Mouse (Mus musculus) lung, embryonic 16.5 days (tissue): ENCODE data around the gene Nipsnap3a. TPM values are rescaled to one million over a fixed set of nuclear protein-coding genes. Genes with fewer than 3 reads are reported as not detected.

Source experiments
- ATAC-seq: fragments of 200-750 bp; cut with Nextera tagmentation; 2 replicates; pipeline ENCODE4 v1.8.0; 2017; ENCODE audit warnings: low read depth, mild to moderate bottlenecking, moderate library complexity
- H3K27ac ChIP-seq: fragments of 300-500 bp; sonication (generic); 2 replicates; pipeline ENCODE4 v1.5.1; 2014; ENCODE audit warnings: mild to moderate bottlenecking, control low read depth, low read length
- H3K27me3 ChIP-seq: fragments of 300-500 bp; sonication (generic); 2 replicates; pipeline ENCODE4 v1.6.1; 2014; ENCODE audit warnings: low read depth, low read length, mixed read lengths; ENCODE audit not compliant: control insufficient read depth, insufficient read depth
- H3K36me3 ChIP-seq: fragments of 300-500 bp; sonication (generic); 2 replicates; pipeline ENCODE4 v1.6.1; 2014; ENCODE audit warnings: low read length; ENCODE audit not compliant: control insufficient read depth, insufficient read depth
- H3K4me1 ChIP-seq: fragments of 300-500 bp; sonication (generic); replicated peaks from 2 replicates; pipeline ENCODE4 v1.6.1; 2014; ENCODE audit warnings: low read length, mixed read lengths; ENCODE audit not compliant: control insufficient read depth, insufficient read depth
- H3K4me2 ChIP-seq: fragments of 300-500 bp; sonication (generic); 2 replicates; pipeline ENCODE4 v1.6.1; 2014; ENCODE audit warnings: low read depth, low read length, control low read depth
- H3K4me3 ChIP-seq: fragments of 300-500 bp; sonication (generic); 2 replicates; pipeline ENCODE4 v1.5.1; 2014; ENCODE audit warnings: mild to moderate bottlenecking, low read length, control low read depth
- H3K9ac ChIP-seq: fragments of 300-500 bp; sonication (generic); 2 replicates; pipeline ENCODE4 v1.6.1; 2014; ENCODE audit warnings: low read length, control low read depth
- H3K9me3 ChIP-seq: fragments of 300-500 bp; sonication (generic); 2 replicates; pipeline ENCODE4 v1.6.1; 2016; ENCODE audit warnings: low read length; ENCODE audit not compliant: control insufficient read depth
- WGBS: fragments of 180-500 bp; shearing (Covaris S2); extraction: QIAGEN DNeasy Blood & Tissue Kit; methylation state at CpG from one replicate; pipeline ENCODE4 v1.1.7; 2014; 5-methylcytosine and 5-hydroxymethylcytosine counted together
- polyA plus RNA-seq: library from polyadenylated mRNA; unstranded; fragments of >200 nt; fragmentation: Nextera tagmentation; extraction: Ambion mirVana; gene quantifications from 2 replicates; pipeline ENCODE4 v1.2.1, GENCODE M21; 2015

Nipsnap3a gene
- polyA plus RNA-seq, 1 experiment from 2014 or later, result not detected

DNA sequence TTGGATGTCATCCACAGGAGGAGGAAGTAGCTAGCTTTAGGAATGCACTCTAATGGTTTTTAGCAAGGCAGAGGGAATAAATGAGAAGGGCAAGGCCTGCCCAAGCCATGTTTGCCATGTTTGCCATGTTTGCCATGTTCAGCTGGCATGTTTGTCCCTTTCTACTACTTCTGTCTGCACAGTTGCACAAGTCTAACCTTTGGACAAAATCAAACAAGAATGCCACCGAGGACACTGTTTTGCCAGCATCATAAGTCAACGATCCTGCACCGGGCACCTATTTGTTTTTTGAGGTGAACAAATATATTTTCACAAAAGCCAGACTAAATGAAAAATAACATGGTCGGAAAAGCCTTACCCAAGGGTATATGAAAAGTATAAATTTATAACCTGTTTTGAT, 20.8 kb downstream of the Nipsnap3a start:
- 76% methylated on average over 4 of the region's 4 CpGs for WGBS
- Histone ChIP-seq H3K4me2 (no peak overlapping the region), H3K9ac (no peak overlapping the region), H3K4me3 (no peak overlapping the region), H3K4me1 (peaks cover 5% of the 10 kb centered on the region), H3K27ac (no peak overlapping the region), H3K27me3 (no peaks in the 10 kb centered on the region), H3K36me3 (peaks cover 2% of the 10 kb centered on the region; the same call in 1 of the 2 replicates), H3K9me3 (no peaks in the 10 kb centered on the region)
- ATAC-seq, result no peak

DNA sequence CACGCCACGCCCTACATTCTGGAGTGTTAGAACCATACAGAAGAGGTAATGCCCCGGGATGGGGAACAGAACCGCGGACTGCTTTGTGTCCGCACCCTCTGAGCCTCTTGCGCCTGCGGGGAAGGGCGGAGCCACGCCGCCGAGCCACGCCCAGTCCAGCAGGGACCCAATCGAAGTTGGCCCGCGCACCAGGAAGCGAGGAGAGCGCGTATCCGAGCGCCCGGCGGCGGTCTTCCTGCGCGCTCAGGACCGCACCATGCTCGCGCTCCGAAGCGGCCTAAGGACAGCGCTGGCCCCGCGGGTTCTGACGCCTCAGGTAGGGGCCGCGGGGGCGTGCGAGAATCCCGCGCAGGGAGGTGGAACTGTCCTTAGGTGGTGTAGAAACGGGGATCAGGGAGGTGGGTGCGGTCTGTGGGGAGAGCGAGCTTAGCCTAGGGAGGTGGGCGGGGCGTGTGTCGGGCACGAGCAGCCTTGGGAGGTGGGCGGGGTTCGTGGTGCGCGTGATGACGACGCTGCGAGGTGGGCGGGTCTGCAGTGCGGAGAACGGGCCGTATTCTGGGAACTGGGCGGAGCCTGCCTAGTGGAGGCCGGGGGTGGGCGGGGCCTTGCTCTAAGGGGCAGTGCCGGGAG, 22.8 kb downstream of the Nipsnap3a start, which contains the start of gene Nipsnap3b:
Nipsnap3b (plus strand) TSS at position 149 of the 630 bp plus-strand sequence.
- Histone ChIP-seq H3K4me3 (peak within 1 kb of the TSS; percentile 88), H3K9me3 (peaks cover 3% of the 10 kb centered on the region; the same call in 1 of the 2 replicates), H3K27me3 (no peaks in the 10 kb centered on the region), H3K4me2 (peak within 1 kb of the TSS; percentile 75), H3K9ac (peak within 1 kb of the TSS; percentile 91), H3K4me1 (peaks cover 5% of the 10 kb centered on the region), H3K36me3 (peaks cover 14% of the 10 kb centered on the region), H3K27ac (peak within 1 kb of the TSS; percentile 91)
- WGBS, result under 1% methylated on average over 63 of the region's 63 CpGs
- peak; percentile 98 for ATAC-seq

DNA sequence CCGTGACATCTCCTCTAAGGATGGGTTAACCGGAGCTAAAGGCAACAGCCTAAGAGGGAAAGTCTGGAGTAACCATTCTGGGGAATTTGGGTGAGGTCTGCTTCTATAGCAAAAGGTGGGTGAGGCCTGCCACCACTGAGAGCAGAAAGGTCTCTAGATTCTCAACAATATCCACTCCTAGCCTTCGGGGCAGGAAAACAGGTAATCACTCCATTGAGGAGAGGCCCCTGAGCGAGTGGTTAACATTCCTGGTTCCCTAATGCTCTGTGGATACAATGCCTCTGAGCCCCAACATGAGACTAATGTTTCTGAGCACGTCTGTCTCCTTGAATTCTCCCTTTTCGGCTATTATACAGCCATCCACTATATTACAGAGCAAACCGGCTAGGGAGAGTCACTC, 25.3 kb downstream of the Nipsnap3a start:
- H3K27ac ChIP-seq, result no peak overlapping the region
- H3K4me1 ChIP-seq, result peaks cover 5% of the 10 kb centered on the region
- no peak for ATAC-seq
- peaks cover 6% of the 10 kb centered on the region; the same call in 1 of the 2 replicates for H3K9me3 ChIP-seq
- H3K4me2 ChIP-seq, result no peak overlapping the region
- H3K36me3 ChIP-seq, result peaks cover 29% of the 10 kb centered on the region
- no peaks in the 10 kb centered on the region for H3K27me3 ChIP-seq
- H3K4me3 ChIP-seq, result no peak overlapping the region
- 89% methylated on average over 7 of the region's 7 CpGs for whole genome bisulfite sequencing
- no peak overlapping the region for H3K9ac ChIP-seq

DNA sequence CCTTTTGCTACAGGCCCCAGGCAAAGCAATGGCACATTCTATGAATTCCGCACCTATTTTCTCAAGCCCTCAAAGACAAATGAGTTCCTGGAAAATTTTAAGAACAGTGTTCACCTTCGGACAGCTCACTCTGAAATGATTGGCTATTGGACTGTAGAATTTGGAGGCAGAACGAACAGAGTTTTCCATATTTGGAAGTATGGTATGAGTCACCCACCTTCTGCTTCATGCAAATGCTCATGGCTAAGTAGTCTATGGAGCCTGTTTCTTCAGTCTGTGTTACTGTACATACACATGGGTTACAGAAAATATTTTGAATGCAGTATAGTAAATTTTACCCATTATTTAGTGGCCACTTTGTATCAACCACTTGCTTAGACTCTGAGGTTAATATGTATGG, 26.0 kb downstream of the Nipsnap3a start:
- WGBS, result 96% methylated on average over 3 of the region's 3 CpGs

DNA sequence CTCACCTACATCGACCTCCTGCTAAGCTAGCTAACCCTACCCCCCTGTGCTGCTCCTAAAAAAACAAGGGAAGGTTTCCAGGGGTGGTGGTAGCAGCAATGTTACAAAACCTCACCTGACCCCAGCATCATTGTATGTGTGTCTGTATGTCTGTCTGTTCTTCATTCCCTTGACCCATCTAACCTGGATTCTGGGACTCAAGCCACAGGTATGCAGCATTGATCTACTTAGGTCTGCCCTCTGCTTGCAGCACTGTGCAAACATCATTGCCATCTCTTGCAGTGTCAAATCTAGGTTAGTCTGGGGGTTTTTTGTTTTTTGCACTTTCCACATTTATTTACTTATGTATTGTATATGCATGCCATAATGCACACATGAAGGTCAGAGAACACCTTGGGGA, 29.3 kb downstream of the Nipsnap3a start:
- Histone ChIP-seq H3K27ac (no peak overlapping the region), H3K4me3 (no peak overlapping the region), H3K9ac (no peak overlapping the region), H3K36me3 (peaks cover 42% of the 10 kb centered on the region), H3K4me2 (no peak overlapping the region), H3K4me1 (no peaks in the 10 kb centered on the region), H3K9me3 (peaks cover 6% of the 10 kb centered on the region; the same call in 1 of the 2 replicates), H3K27me3 (no peaks in the 10 kb centered on the region)
- WGBS, result 78% methylated on average over 1 of the region's 1 CpGs
- no peak for ATAC-seq

More for the DNA sequence above, 26.0 kb downstream of the Nipsnap3a start:
- peaks cover 5% of the 10 kb centered on the region for H3K4me1 ChIP-seq
- H3K4me3 ChIP-seq, result no peak overlapping the region
- H3K9ac ChIP-seq, result no peak overlapping the region
- H3K36me3 ChIP-seq, result peaks cover 31% of the 10 kb centered on the region
- ATAC-seq, result no peak
- H3K27ac ChIP-seq, result no peak overlapping the region
- H3K27me3 ChIP-seq, result no peaks in the 10 kb centered on the region
- H3K9me3 ChIP-seq, result peaks cover 6% of the 10 kb centered on the region; the same call in 1 of the 2 replicates
- H3K4me2 ChIP-seq, result no peak overlapping the region

DNA sequence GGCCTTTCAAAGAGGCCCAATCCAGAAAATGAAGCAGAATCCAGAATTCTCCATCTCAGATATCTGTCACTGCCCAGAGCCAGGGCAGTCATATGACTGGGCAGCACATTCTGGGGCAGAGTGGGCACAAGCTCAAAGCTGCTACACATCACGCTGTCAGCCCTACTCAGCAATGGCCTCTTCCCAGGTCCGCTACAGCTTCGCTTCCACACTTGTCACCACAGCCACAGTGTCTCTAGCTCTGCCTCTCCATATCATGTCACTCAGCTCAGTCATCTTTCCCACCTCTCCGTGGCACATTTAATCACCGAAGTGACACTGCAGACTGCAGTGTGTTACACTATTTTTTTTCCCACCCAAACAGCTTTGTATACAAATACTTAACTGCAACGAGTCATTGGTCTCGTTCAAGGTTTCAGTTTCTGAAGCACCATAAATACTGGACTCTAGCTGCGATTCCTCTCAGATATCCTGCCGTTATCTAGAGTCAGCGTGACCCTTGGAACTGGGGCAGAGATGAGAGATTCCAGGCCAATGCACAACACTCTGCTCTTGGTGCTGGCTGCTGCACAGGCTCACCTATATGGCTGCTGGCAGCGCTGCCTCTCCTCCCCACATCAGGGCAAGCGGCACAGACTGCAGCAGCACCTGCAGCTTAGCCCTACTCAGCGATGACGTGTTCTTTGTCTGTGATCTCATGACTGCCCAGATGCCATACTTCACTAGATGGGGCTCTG, 34.3 kb downstream of the Nipsnap3a start:
- Histone ChIP-seq H3K27ac (no peak overlapping the region), H3K9me3 (no peaks in the 10 kb centered on the region), H3K9ac (no peak overlapping the region), H3K36me3 (peaks cover 17% of the 10 kb centered on the region), H3K4me3 (no peak overlapping the region), H3K4me2 (no peak overlapping the region), H3K4me1 (no peaks in the 10 kb centered on the region), H3K27me3 (no peaks in the 10 kb centered on the region)
- no peak for ATAC-seq
- WGBS, result 87% methylated on average over 14 of the region's 14 CpGs

DNA sequence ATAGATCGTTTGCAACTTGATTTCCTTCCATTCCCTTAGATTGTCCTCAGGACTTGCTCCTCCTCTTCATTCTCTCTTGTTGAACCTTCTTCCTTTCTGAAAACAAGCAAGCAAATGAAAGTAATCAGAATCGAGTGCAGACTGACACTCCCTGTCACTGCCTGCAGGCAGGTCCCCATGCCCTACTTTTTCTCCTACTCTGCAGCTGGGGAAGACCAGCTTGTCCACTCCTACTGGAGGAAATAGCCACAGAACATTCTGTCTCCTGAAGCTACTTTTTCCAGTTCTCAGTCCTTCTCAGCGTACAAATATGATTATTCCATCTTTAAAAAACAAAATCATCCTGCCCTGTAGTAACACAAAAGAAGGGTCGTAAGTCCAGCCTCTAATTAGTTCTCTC, 35.3 kb downstream of the Nipsnap3a start:
- Histone ChIP-seq H3K36me3 (peaks cover 13% of the 10 kb centered on the region), H3K9ac (no peak overlapping the region), H3K27ac (no peak overlapping the region), H3K27me3 (no peaks in the 10 kb centered on the region), H3K4me3 (no peak overlapping the region), H3K9me3 (no peaks in the 10 kb centered on the region), H3K4me2 (no peak overlapping the region), H3K4me1 (no peaks in the 10 kb centered on the region)
- WGBS, result 84% methylated on average over 4 of the region's 4 CpGs
- no peak for ATAC-seq

DNA sequence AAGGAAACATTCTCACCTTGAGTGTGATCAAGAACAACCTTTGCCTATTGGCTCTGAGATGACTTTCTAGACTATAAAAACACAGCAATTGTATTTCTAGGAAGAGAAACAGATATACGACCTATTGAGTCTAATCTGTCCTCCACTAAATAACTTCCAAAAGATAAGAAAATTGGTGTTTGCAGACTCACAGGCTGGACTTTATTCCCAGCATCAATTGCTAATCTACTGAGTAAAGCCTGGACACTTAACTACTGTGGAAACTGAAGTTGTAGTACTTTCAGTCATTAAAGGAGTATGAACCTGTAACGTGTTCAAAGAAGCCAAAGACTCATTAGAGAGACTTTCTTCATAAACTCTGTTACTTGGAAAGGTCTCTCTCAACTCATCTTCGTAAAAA, 38.7 kb downstream of the Nipsnap3a start:
- H3K4me3 ChIP-seq, result no peak overlapping the region
- H3K27ac ChIP-seq, result no peak overlapping the region
- no peaks in the 10 kb centered on the region for H3K4me1 ChIP-seq
- 73% methylated on average over 3 of the region's 3 CpGs for WGBS
- no peak for ATAC-seq
- H3K9me3 ChIP-seq, result no peaks in the 10 kb centered on the region
- H3K36me3 ChIP-seq, result peaks cover under 1% of the 10 kb centered on the region; the same call in 1 of the 2 replicates
- no peak overlapping the region for H3K9ac ChIP-seq
- H3K4me2 ChIP-seq, result no peak overlapping the region
- no peaks in the 10 kb centered on the region for H3K27me3 ChIP-seq

DNA sequence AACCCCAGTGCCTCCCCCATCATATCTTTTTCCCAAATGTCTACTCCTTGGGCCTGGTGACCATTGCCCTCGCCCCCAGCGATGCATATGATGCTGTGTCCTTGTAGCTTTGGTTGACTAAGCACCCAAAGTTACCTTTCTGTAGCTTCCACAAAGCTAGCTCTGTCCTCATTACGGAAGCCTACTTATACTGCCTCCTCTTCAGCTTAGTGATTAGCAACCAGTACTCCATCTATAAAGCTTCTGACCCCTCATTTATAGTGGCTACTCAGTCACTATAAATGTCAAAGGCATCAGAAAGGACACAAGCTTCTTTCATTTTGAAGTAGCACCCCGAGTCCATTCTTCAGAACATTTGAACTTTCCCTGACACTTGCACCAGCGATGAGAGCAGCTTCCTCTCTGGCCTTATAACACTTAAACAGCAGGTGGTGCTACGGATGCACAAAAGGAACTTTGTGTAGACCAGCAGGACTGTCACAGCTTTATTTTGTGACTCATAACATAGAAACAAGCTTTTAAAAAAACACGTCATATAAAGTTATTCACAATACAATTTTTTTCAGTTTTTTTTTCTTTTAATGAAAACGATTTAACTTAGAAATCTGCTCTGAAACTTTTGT, 41.4 kb downstream of the Nipsnap3a start:
- Histone ChIP-seq H3K4me2 (no peak overlapping the region), H3K9ac (no peak overlapping the region), H3K9me3 (no peaks in the 10 kb centered on the region), H3K4me3 (no peak overlapping the region), H3K36me3 (peaks cover 13% of the 10 kb centered on the region; the same call in 1 of the 2 replicates), H3K27ac (no peak overlapping the region), H3K4me1 (no peaks in the 10 kb centered on the region), H3K27me3 (no peaks in the 10 kb centered on the region)
- no peak for ATAC-seq
- 57% methylated on average over 8 of the region's 8 CpGs for WGBS
